Mouse (Mus musculus) midbrain, embryonic 15.5 days (tissue): ENCODE results near the gene Sorcs2. TPM values are rescaled to one million over a fixed set of nuclear protein-coding genes. Genes with fewer than 3 reads are reported as not detected.

Experiments used
- ATAC-seq: fragments of 200-750 bp; cut with Nextera tagmentation; replicated peaks from 2 replicates; pipeline ENCODE4 v1.8.0; 2017; ENCODE audit warnings: moderate TSS enrichment
- H3K27ac ChIP-seq: fragments of 300-500 bp; sonication (generic); 2 replicates; pipeline ENCODE4 v1.5.1; 2015; ENCODE audit warnings: mild to moderate bottlenecking, inconsistent platforms
- H3K27me3 ChIP-seq: fragments of 300-500 bp; sonication (generic); replicated peaks from 2 replicates; pipeline ENCODE4 v1.6.1; 2015; ENCODE audit warnings: inconsistent platforms
- H3K36me3 ChIP-seq: fragments of 300-500 bp; sonication (generic); replicated peaks from 2 replicates; pipeline ENCODE4 v1.6.1; 2015; ENCODE audit warnings: inconsistent platforms
- H3K4me1 ChIP-seq: fragments of 300-500 bp; sonication (generic); 2 replicates; pipeline ENCODE4 v1.6.1; 2015; ENCODE audit warnings: inconsistent platforms
- H3K4me2 ChIP-seq: fragments of 300-500 bp; sonication (generic); 2 replicates; pipeline ENCODE4 v1.6.1; 2015; ENCODE audit warnings: inconsistent platforms, mild to moderate bottlenecking, moderate library complexity
- H3K4me3 ChIP-seq: fragments of 300-500 bp; sonication (generic); 2 replicates; pipeline ENCODE4 v1.5.1; 2015; ENCODE audit warnings: mild to moderate bottlenecking, inconsistent platforms
- H3K9ac ChIP-seq: fragments of 300-500 bp; sonication (generic); 2 replicates; pipeline ENCODE4 v1.6.1; 2015; ENCODE audit warnings: mild to moderate bottlenecking, inconsistent platforms
- H3K9me3 ChIP-seq: fragments of 300-500 bp; sonication (generic); 2 replicates; pipeline ENCODE4 v1.6.1; 2016; ENCODE audit warnings: inconsistent platforms
- WGBS: fragments of 180-500 bp; shearing (Covaris S2); methylation state at CpG from one replicate; pipeline ENCODE4 v1.1.7; 2015; ENCODE audit warnings: mixed read lengths; 5-methylcytosine and 5-hydroxymethylcytosine counted together
- polyA plus RNA-seq: library from polyadenylated mRNA; unstranded; fragments of >200 nt; fragmentation: Nextera tagmentation; extraction: Ambion mirVana; gene quantifications from 2 replicates; pipeline ENCODE4 v1.2.1, GENCODE M21; 2015

Sorcs2 gene
- polyA plus RNA-seq, 1 experiment from 2014 or later, result 21.9 TPM

- Histone ChIP-seq H3K4me2 (no peak overlapping the region), H3K27me3 (no peaks in the 10 kb centered on the region), H3K4me1 (peaks cover 36% of the 10 kb centered on the region), H3K4me3 (no peak overlapping the region), H3K36me3 (no peaks in the 10 kb centered on the region), H3K9ac (no peak overlapping the region), H3K27ac (0 out of 2 replicates have a peak overlapping the region, but pooled peaks have one; percentile 10), H3K9me3 (no peaks in the 10 kb centered on the region)
- WGBS, result 53% methylated on average over 14 of the region's 14 CpGs
- no peak for ATAC-seq
Measured at GRCm38 (mm10) chr5:36168963-36169650, 228.8 kb downstream of the Sorcs2 start.

- WGBS, result 65% methylated on average over 6 of the region's 6 CpGs
- ATAC-seq, result peak; percentile 34
Measured at GRCm38 (mm10) chr5:36166346-36167013, 231.5 kb downstream of the Sorcs2 start.

GRCm38 (mm10) chr5:36165424-36166302, 232.3 kb downstream of the Sorcs2 start:
- ATAC-seq, result peak; percentile 26; the same call in 1 of the 2 replicates
- H3K27me3 ChIP-seq, result no peaks in the 10 kb centered on the region
- no peaks in the 10 kb centered on the region for H3K9me3 ChIP-seq
- H3K36me3 ChIP-seq, result no peaks in the 10 kb centered on the region
- 47% methylated on average over 21 of the region's 21 CpGs for WGBS
- no peak overlapping the region for H3K9ac ChIP-seq
- H3K27ac ChIP-seq, result peak overlapping the region; percentile 48
- H3K4me2 ChIP-seq, result no peak overlapping the region
- peaks cover 34% of the 10 kb centered on the region for H3K4me1 ChIP-seq
- no peak overlapping the region for H3K4me3 ChIP-seq

More at GRCm38 (mm10) chr5:36166346-36167013, 231.5 kb downstream of the Sorcs2 start:
- peaks cover 34% of the 10 kb centered on the region for H3K4me1 ChIP-seq
- H3K4me2 ChIP-seq, result no peak overlapping the region
- H3K4me3 ChIP-seq, result no peak overlapping the region
- H3K36me3 ChIP-seq, result no peaks in the 10 kb centered on the region
- H3K27ac ChIP-seq, result peak overlapping the region; percentile 48
- no peak overlapping the region for H3K9ac ChIP-seq
- H3K9me3 ChIP-seq, result no peaks in the 10 kb centered on the region
- no peaks in the 10 kb centered on the region for H3K27me3 ChIP-seq

- Histone ChIP-seq H3K9ac (no peak overlapping the region), H3K4me2 (no peak overlapping the region), H3K4me3 (no peak overlapping the region), H3K27ac (no peak overlapping the region), H3K27me3 (no peaks in the 10 kb centered on the region), H3K36me3 (no peaks in the 10 kb centered on the region), H3K4me1 (peaks cover 14% of the 10 kb centered on the region), H3K9me3 (no peaks in the 10 kb centered on the region)
- 30% methylated on average over 8 of the region's 8 CpGs for WGBS
- ATAC-seq, result no peak
Measured at GRCm38 (mm10) chr5:36154879-36155485, 243.0 kb downstream of the Sorcs2 start.

GRCm38 (mm10) chr5:36153261-36153660, 244.7 kb downstream of the Sorcs2 start:
- H3K27me3 ChIP-seq, result no peaks in the 10 kb centered on the region
- no peaks in the 10 kb centered on the region for H3K9me3 ChIP-seq
- no peak overlapping the region for H3K4me3 ChIP-seq
- no peak for ATAC-seq
- no peaks in the 10 kb centered on the region for H3K36me3 ChIP-seq
- H3K27ac ChIP-seq, result no peak overlapping the region
- no peak overlapping the region for H3K9ac ChIP-seq
- no peak overlapping the region for H3K4me2 ChIP-seq
- WGBS, result 74% methylated on average over 2 of the region's 2 CpGs
- peaks cover 14% of the 10 kb centered on the region for H3K4me1 ChIP-seq

GRCm38 (mm10) chr5:36151086-36151485, 246.9 kb downstream of the Sorcs2 start:
- 65% methylated on average over 8 of the region's 8 CpGs for WGBS
- peaks cover 14% of the 10 kb centered on the region for H3K4me1 ChIP-seq
- no peak overlapping the region for H3K27ac ChIP-seq
- H3K4me2 ChIP-seq, result no peak overlapping the region
- H3K9ac ChIP-seq, result no peak overlapping the region
- no peak for ATAC-seq
- no peaks in the 10 kb centered on the region for H3K36me3 ChIP-seq
- H3K9me3 ChIP-seq, result no peaks in the 10 kb centered on the region
- no peaks in the 10 kb centered on the region for H3K27me3 ChIP-seq
- no peak overlapping the region for H3K4me3 ChIP-seq

- H3K4me2 ChIP-seq, result no peak overlapping the region
- no peak overlapping the region for H3K9ac ChIP-seq
- no peak overlapping the region for H3K4me3 ChIP-seq
- H3K27ac ChIP-seq, result no peak overlapping the region
- no peak for ATAC-seq
- no peaks in the 10 kb centered on the region for H3K9me3 ChIP-seq
- H3K4me1 ChIP-seq, result peaks cover 13% of the 10 kb centered on the region
- no peaks in the 10 kb centered on the region for H3K36me3 ChIP-seq
- H3K27me3 ChIP-seq, result no peaks in the 10 kb centered on the region
- WGBS, result 46% methylated on average over 8 of the region's 8 CpGs
Measured at GRCm38 (mm10) chr5:36149098-36149497, 248.8 kb downstream of the Sorcs2 start.

- Histone ChIP-seq H3K4me3 (no peak overlapping the region), H3K27me3 (no peaks in the 10 kb centered on the region), H3K4me2 (no peak overlapping the region), H3K27ac (no peak overlapping the region), H3K36me3 (no peaks in the 10 kb centered on the region), H3K9ac (no peak overlapping the region), H3K9me3 (no peaks in the 10 kb centered on the region), H3K4me1 (peaks cover 17% of the 10 kb centered on the region)
- no peak for ATAC-seq
- WGBS, result 89% methylated on average over 2 of the region's 2 CpGs
Measured at GRCm38 (mm10) chr5:36146589-36146988, 251.3 kb downstream of the Sorcs2 start.

GRCm38 (mm10) chr5:36144560-36144959, 253.4 kb downstream of the Sorcs2 start:
- no peak overlapping the region for H3K4me3 ChIP-seq
- no peak for ATAC-seq
- no peaks in the 10 kb centered on the region for H3K27me3 ChIP-seq
- H3K9me3 ChIP-seq, result no peaks in the 10 kb centered on the region
- 37% methylated on average over 2 of the region's 2 CpGs for WGBS
- H3K27ac ChIP-seq, result no peak overlapping the region
- no peaks in the 10 kb centered on the region for H3K36me3 ChIP-seq
- no peak overlapping the region for H3K4me2 ChIP-seq
- peaks cover 23% of the 10 kb centered on the region for H3K4me1 ChIP-seq
- no peak overlapping the region; the same call in 1 of the 2 replicates for H3K9ac ChIP-seq

GRCm38 (mm10) chr5:36141676-36142255, 256.2 kb downstream of the Sorcs2 start:
- Histone ChIP-seq H3K9ac (no peak overlapping the region), H3K27me3 (no peaks in the 10 kb centered on the region), H3K4me2 (no peak overlapping the region), H3K4me3 (no peak overlapping the region), H3K27ac (no peak overlapping the region), H3K4me1 (peaks cover 25% of the 10 kb centered on the region), H3K9me3 (no peaks in the 10 kb centered on the region), H3K36me3 (no peaks in the 10 kb centered on the region)
- WGBS, result 48% methylated on average over 6 of the region's 6 CpGs
- ATAC-seq, result no peak

GRCm38 (mm10) chr5:36141112-36141511, 256.8 kb downstream of the Sorcs2 start:
- ATAC-seq, result no peak
- Histone ChIP-seq H3K9me3 (no peaks in the 10 kb centered on the region), H3K27ac (no peak overlapping the region), H3K9ac (no peak overlapping the region), H3K4me2 (no peak overlapping the region), H3K36me3 (no peaks in the 10 kb centered on the region), H3K4me1 (peaks cover 25% of the 10 kb centered on the region), H3K4me3 (no peak overlapping the region), H3K27me3 (no peaks in the 10 kb centered on the region)
- WGBS, result 89% methylated on average over 4 of the region's 4 CpGs
